In genomic region chrX:7947900-7948492, GRCm38 (mm10) we compare ENCODE assay signal across 7 mouse cellular contexts. TPM values are rescaled to one million over a fixed set of nuclear protein-coding genes. Genes with fewer than 3 reads are reported as not detected.
DNase-seq lines count a peak whose midpoint lies in the region; ATAC-seq lines count a peak whose summit lies in the region.

No protein-coding gene starts in this region.

- H3K9ac ChIP-seq in embryonic facial prominence, embryonic 12.5 days, result no peak overlapping the region
- H3K9ac ChIP-seq in limb, embryonic 11.5 days (ENCODE audit: low read length), result peak overlapping the region; percentile 58
- H3K9ac ChIP-seq in midbrain, embryonic 14.5 days (replicated peaks; ENCODE audit: low read length), result peak overlapping the region; percentile 31; the same call in 1 of the 2 replicates

- ATAC-seq in embryonic facial prominence, embryonic 12.5 days (ENCODE audit: insufficient number of reproducible peaks, insufficient read depth, low FRiP score, low TSS enrichment), result peak; percentile 98
- ATAC-seq in limb, embryonic 11.5 days (ENCODE audit: insufficient number of reproducible peaks, low FRiP score, low TSS enrichment, low read depth), result peak; percentile 99; the same call in 1 of the 2 replicates
- ATAC-seq in midbrain, embryonic 14.5 days (ENCODE audit: low FRiP score, low TSS enrichment), result peak; percentile 96; the same call in 1 of the 2 replicates

- peak overlapping the region; percentile 43 for H3K4me2 ChIP-seq in embryonic facial prominence, embryonic 12.5 days (replicated peaks)
- H3K4me2 ChIP-seq in limb, embryonic 11.5 days (ENCODE audit: low read depth, severe bottlenecking), result peak overlapping the region; percentile 31
- peak overlapping the region; percentile 49 for H3K4me2 ChIP-seq in midbrain, embryonic 14.5 days (ENCODE audit: low read length)

- peak overlapping the region; percentile 40 for H3K4me3 ChIP-seq in embryonic facial prominence, embryonic 12.5 days
- H3K4me3 ChIP-seq in limb, embryonic 11.5 days (ENCODE audit: low read depth, low read length), result peak overlapping the region; percentile 26
- H3K4me3 ChIP-seq in midbrain, embryonic 14.5 days (replicated peaks; ENCODE audit: low read depth, low read length), result peak overlapping the region; percentile 46

- 16% methylated on average over 38 of the region's 38 CpGs for WGBS in embryonic facial prominence, embryonic 12.5 days
- WGBS in limb, embryonic 11.5 days, result 16% methylated on average over 38 of the region's 38 CpGs
- WGBS in midbrain, embryonic 14.5 days, result 19% methylated on average over 38 of the region's 38 CpGs

- DNase-seq in adrenal gland, postnatal 25 days, result peak; percentile 86
- peak; percentile 100 for DNase-seq in heart, adult 11 months
- peak; percentile 93 for DNase-seq in kidney, adult 18-20 months
- DNase-seq in limb, embryonic 11.5 days (ENCODE audit: low spot score), result peak; percentile 91
- DNase-seq in midbrain, embryonic 14.5 days, result peak; percentile 94
- DNase-seq in spleen, adult 18-20 months, result peak; percentile 73 to 81

- no peak overlapping the region for H3K27ac ChIP-seq in embryonic facial prominence, embryonic 12.5 days
- H3K27ac ChIP-seq in limb, embryonic 11.5 days (replicated peaks; ENCODE audit: low read depth, low read length), result no peak overlapping the region
- H3K27ac ChIP-seq in midbrain, embryonic 14.5 days (replicated peaks; ENCODE audit: low read depth, low read length), result peak overlapping the region; percentile 70

- peaks cover 3% of the 10 kb centered on the region; the same call in 1 of the 2 replicates for H3K4me1 ChIP-seq in embryonic facial prominence, embryonic 12.5 days
- no peaks in the 10 kb centered on the region for H3K4me1 ChIP-seq in limb, embryonic 11.5 days (ENCODE audit: control insufficient read depth, insufficient read depth, low read length)
- no peaks in the 10 kb centered on the region for H3K4me1 ChIP-seq in midbrain, embryonic 14.5 days (ENCODE audit: control insufficient read depth, insufficient read depth, low read length)

- no peaks in the 10 kb centered on the region for H3K27me3 ChIP-seq in embryonic facial prominence, embryonic 12.5 days
- H3K27me3 ChIP-seq in limb, embryonic 11.5 days (ENCODE audit: control insufficient read depth, insufficient read depth, low read length), result no peaks in the 10 kb centered on the region
- no peaks in the 10 kb centered on the region for H3K27me3 ChIP-seq in midbrain, embryonic 14.5 days (ENCODE audit: control insufficient read depth, insufficient read depth, low read length)

- H3K36me3 ChIP-seq in embryonic facial prominence, embryonic 12.5 days, result 0 out of 2 replicates have a peak, but pooled peaks cover 4% of the 10 kb centered on the region
- H3K36me3 ChIP-seq in limb, embryonic 11.5 days (ENCODE audit: control insufficient read depth, insufficient read depth, low read length), result no peaks in the 10 kb centered on the region
- H3K36me3 ChIP-seq in midbrain, embryonic 14.5 days (ENCODE audit: control insufficient read depth, insufficient read depth, low read length), result 0 out of 2 replicates have a peak, but pooled peaks cover under 1% of the 10 kb centered on the region

- H3K9me3 ChIP-seq in embryonic facial prominence, embryonic 12.5 days, result no peaks in the 10 kb centered on the region
- no peaks in the 10 kb centered on the region for H3K9me3 ChIP-seq in limb, embryonic 11.5 days (ENCODE audit: control insufficient read depth, low read length)
- no peaks in the 10 kb centered on the region for H3K9me3 ChIP-seq in midbrain, embryonic 14.5 days (ENCODE audit: control insufficient read depth, low read length)

RNA-seq across cellular contexts. Expression of gene Hdac6, which starts 0.3 kb away (rescaled TPM):
- 17.9 and 26.7 TPM in 2 replicates for total RNA-seq in adrenal gland, postnatal 25 days (2021)
- 49.3 and 53.7 TPM in 2 replicates for polyA plus RNA-seq in embryonic facial prominence, embryonic 12.5 days (2016; fragmentation: Nextera tagmentation; extraction: Ambion mirVana)
- 42.7 and 43.6 TPM in 2 replicates for polyA plus RNA-seq in limb, embryonic 11.5 days (2014; fragmentation: Nextera tagmentation; extraction: Ambion mirVana)
- polyA plus RNA-seq in midbrain, embryonic 14.5 days (2014; fragmentation: Nextera tagmentation; extraction: Ambion mirVana), result 59.7 and 70.2 TPM in 2 replicates

RNA-seq across cellular contexts. Expression of gene Eras, which starts 19.6 kb away (rescaled TPM):
- not detected in 2 replicates for total RNA-seq in adrenal gland, postnatal 25 days (2021)
- not detected in 2 replicates for polyA plus RNA-seq in embryonic facial prominence, embryonic 12.5 days (2016; fragmentation: Nextera tagmentation; extraction: Ambion mirVana)
- polyA plus RNA-seq in limb, embryonic 11.5 days (2014; fragmentation: Nextera tagmentation; extraction: Ambion mirVana), result not detected in 2 replicates
- polyA plus RNA-seq in midbrain, embryonic 14.5 days (2014; fragmentation: Nextera tagmentation; extraction: Ambion mirVana), result not detected in 2 replicates

RNA-seq across cellular contexts. Expression of gene Pcsk1n, which starts 28.4 kb away (rescaled TPM):
- 39.1 and 47.5 TPM in 2 replicates for total RNA-seq in adrenal gland, postnatal 25 days (2021)
- polyA plus RNA-seq in embryonic facial prominence, embryonic 12.5 days (2016; fragmentation: Nextera tagmentation; extraction: Ambion mirVana), result 7.1 and 9.4 TPM in 2 replicates
- polyA plus RNA-seq in limb, embryonic 11.5 days (2014; fragmentation: Nextera tagmentation; extraction: Ambion mirVana), result 0.20 and 0.25 TPM in 2 replicates
- 197 and 199 TPM in 2 replicates for polyA plus RNA-seq in midbrain, embryonic 14.5 days (2014; fragmentation: Nextera tagmentation; extraction: Ambion mirVana)

RNA-seq across cellular contexts. Expression of gene Gata1, which starts 29.9 kb away (rescaled TPM):
- total RNA-seq in adrenal gland, postnatal 25 days (2021), result not detected in 2 replicates
- 1.8 and 2.3 TPM in 2 replicates for polyA plus RNA-seq in embryonic facial prominence, embryonic 12.5 days (2016; fragmentation: Nextera tagmentation; extraction: Ambion mirVana)
- polyA plus RNA-seq in limb, embryonic 11.5 days (2014; fragmentation: Nextera tagmentation; extraction: Ambion mirVana), result 2.7 and 3.4 TPM in 2 replicates
- polyA plus RNA-seq in midbrain, embryonic 14.5 days (2014; fragmentation: Nextera tagmentation; extraction: Ambion mirVana), result 0.11 TPM in 1 of 2 replicates, not detected in the other

RNA-seq across cellular contexts. Expression of gene Gm10490, which starts 38.7 kb away (rescaled TPM):
- 1.9 TPM in 1 of 2 replicates, not detected in the other for total RNA-seq in adrenal gland, postnatal 25 days (2021)
- polyA plus RNA-seq in embryonic facial prominence, embryonic 12.5 days (2016; fragmentation: Nextera tagmentation; extraction: Ambion mirVana), result not detected in 2 replicates
- not detected in 2 replicates for polyA plus RNA-seq in limb, embryonic 11.5 days (2014; fragmentation: Nextera tagmentation; extraction: Ambion mirVana)
- polyA plus RNA-seq in midbrain, embryonic 14.5 days (2014; fragmentation: Nextera tagmentation; extraction: Ambion mirVana), result not detected in 2 replicates

Comparison
In these comparisons a context has a peak if more than half of its experiments do, and no peak if none do; other contexts are left out.
1. RNA of gene Pcsk1n, which starts 28.4 kb away (polyA plus RNA-seq): 197 to 199 TPM in midbrain, embryonic 14.5 days; 7.1 to 9.4 TPM in embryonic facial prominence, embryonic 12.5 days and 0.20 to 0.25 TPM in limb, embryonic 11.5 days; every median in the first group is over 10 times any median in the second.
2. Peak in every context shown above with its lines, with median percentiles within 50 percentile points of each other: DNase-seq, ATAC-seq, H3K4me2 ChIP-seq and H3K4me3 ChIP-seq.